Mouse (Mus musculus): ENCODE data around the gene Psmd14. TPM values are rescaled to one million over a fixed set of nuclear protein-coding genes. Genes with fewer than 3 reads are reported as not detected.

Gene Psmd14
- polyA plus RNA-seq, 1 experiment from 2014 or later = 120 TPM

DNA sequence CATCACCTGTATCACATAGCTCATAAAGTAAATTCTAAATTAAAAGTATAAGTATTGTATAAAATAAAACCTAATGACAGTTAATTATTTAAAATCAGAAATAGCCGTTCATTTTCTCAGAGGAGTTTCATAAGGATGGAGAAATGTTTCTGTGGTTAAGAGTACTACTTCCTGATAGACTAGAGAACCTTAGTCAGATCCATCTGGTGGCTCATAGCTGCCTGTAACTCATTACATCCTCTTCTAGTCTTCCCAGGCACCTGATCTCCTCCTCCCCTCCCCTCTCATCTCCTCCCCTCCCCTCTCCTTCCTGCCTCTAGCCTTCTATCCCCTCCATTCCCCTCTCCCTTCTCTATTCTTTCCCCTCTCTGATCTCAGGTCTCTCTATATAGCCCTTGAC is 29.9 kb upstream of the Psmd14 start:
- Histone ChIP-seq H3K27me3 (replicated peaks; ENCODE audit: control insufficient read depth, insufficient read depth, low read length) (no peaks in the 10 kb centered on the region), H3K9me3 (ENCODE audit: control insufficient read depth) (no peaks in the 10 kb centered on the region), H3K4me2 (replicated peaks; ENCODE audit: low read depth) (no peak overlapping the region), H3K4me3 (ENCODE audit: low read depth, low read length) (no peak overlapping the region), H3K36me3 (ENCODE audit: control insufficient read depth, insufficient read depth) (no peaks in the 10 kb centered on the region), H3K9ac (ENCODE audit: low read depth, low read length) (no peak overlapping the region), H3K27ac (ENCODE audit: low read depth, low read length) (no peak overlapping the region), H3K4me1 (replicated peaks; ENCODE audit: control insufficient read depth, insufficient read depth, low read length) (no peaks in the 10 kb centered on the region)
- ATAC-seq = no peak
- TF ChIP-seq CTCF (IDR thresholded peaks at IDR 0.05; ENCODE audit: low read depth) = no peak
- WGBS = 76% methylated on average over 1 of the region's 1 CpGs

GRCm38 (mm10) chr2:61686533-61686932 is 25.0 kb upstream of the Psmd14 start:
- Histone ChIP-seq H3K27ac (ENCODE audit: low read depth, low read length) (no peak overlapping the region), H3K27me3 (replicated peaks; ENCODE audit: control insufficient read depth, insufficient read depth, low read length) (no peaks in the 10 kb centered on the region), H3K4me1 (replicated peaks; ENCODE audit: control insufficient read depth, insufficient read depth, low read length) (no peaks in the 10 kb centered on the region), H3K9me3 (ENCODE audit: control insufficient read depth) (no peaks in the 10 kb centered on the region), H3K4me2 (replicated peaks; ENCODE audit: low read depth) (no peak overlapping the region), H3K4me3 (ENCODE audit: low read depth, low read length) (no peak overlapping the region), H3K36me3 (ENCODE audit: control insufficient read depth, insufficient read depth) (no peaks in the 10 kb centered on the region), H3K9ac (ENCODE audit: low read depth, low read length) (no peak overlapping the region)
- TF ChIP-seq CTCF (IDR thresholded peaks at IDR 0.05; ENCODE audit: low read depth) = no peak
- no peak for ATAC-seq
- 80% methylated on average over 1 of the region's 1 CpGs for WGBS

- 85% methylated on average over 3 of the region's 3 CpGs for WGBS
- Histone ChIP-seq H3K36me3 (ENCODE audit: control insufficient read depth, insufficient read depth) (no peaks in the 10 kb centered on the region), H3K9ac (ENCODE audit: low read depth, low read length) (no peak overlapping the region), H3K9me3 (ENCODE audit: control insufficient read depth) (no peaks in the 10 kb centered on the region), H3K27ac (ENCODE audit: low read depth, low read length) (no peak overlapping the region), H3K4me2 (replicated peaks; ENCODE audit: low read depth) (no peak overlapping the region), H3K27me3 (replicated peaks; ENCODE audit: control insufficient read depth, insufficient read depth, low read length) (no peaks in the 10 kb centered on the region), H3K4me1 (replicated peaks; ENCODE audit: control insufficient read depth, insufficient read depth, low read length) (no peaks in the 10 kb centered on the region), H3K4me3 (ENCODE audit: low read depth, low read length) (no peak overlapping the region)
- no peak for ATAC-seq
- TF ChIP-seq CTCF (IDR thresholded peaks at IDR 0.05; ENCODE audit: low read depth) = no peak
Measured at GRCm38 (mm10) chr2:61689086-61689485, 22.4 kb upstream of the Psmd14 start.

DNA sequence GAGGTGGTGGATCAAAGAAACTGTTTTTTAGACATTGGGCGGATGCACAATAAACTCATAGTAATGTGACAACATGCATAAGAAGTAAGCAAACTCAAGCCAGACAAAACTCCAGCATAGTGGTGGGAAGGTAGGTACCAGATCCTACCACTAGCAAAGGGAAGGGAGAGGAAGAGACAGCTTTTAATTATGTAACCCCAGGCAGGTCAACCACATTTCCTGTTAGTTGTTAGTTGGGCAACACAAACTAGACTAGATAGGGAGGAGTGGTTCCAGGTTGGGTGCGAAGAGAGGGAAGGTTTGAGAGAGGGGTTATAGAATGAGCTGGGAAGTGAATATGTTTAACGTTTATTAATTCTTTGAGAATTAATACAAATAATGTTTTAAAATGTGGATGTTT is 1.9 kb upstream of the Psmd14 start:
- no peak for TF ChIP-seq CTCF (IDR thresholded peaks at IDR 0.05; ENCODE audit: low read depth)
- Histone ChIP-seq H3K9me3 (ENCODE audit: control insufficient read depth) (no peaks in the 10 kb centered on the region), H3K4me1 (replicated peaks; ENCODE audit: control insufficient read depth, insufficient read depth, low read length) (0 out of 2 replicates have a peak, but pooled peaks cover 2% of the 10 kb centered on the region), H3K27me3 (replicated peaks; ENCODE audit: control insufficient read depth, insufficient read depth, low read length) (no peaks in the 10 kb centered on the region), H3K36me3 (ENCODE audit: control insufficient read depth, insufficient read depth) (no peaks in the 10 kb centered on the region), H3K9ac (ENCODE audit: low read depth, low read length) (no peak overlapping the region), H3K4me2 (replicated peaks; ENCODE audit: low read depth) (no peak overlapping the region), H3K4me3 (ENCODE audit: low read depth, low read length) (no peak overlapping the region), H3K27ac (ENCODE audit: low read depth, low read length) (no peak overlapping the region)
- no peak for ATAC-seq
- 92% methylated on average over 3 of the region's 3 CpGs for WGBS

DNA sequence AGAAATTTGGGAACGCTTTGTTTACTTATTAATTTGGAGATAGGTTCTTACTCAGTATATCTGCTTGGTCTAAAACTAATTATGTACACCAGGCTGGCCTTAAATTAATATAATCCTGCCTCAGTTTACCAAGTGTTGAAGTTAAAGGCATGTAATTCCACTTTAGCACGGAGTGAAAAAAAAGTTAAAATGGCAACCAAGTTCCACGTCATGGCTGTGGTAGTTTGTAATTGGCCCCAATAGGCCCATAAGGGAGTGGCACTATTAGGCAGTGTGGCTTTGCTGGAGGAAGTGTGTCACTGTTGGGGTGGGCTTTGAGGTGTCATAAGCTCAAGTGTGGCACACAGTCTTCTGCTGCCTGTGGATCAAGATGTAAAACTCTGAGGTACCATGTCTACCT is 1.0 kb downstream of the Psmd14 start:
- Histone ChIP-seq H3K9ac (ENCODE audit: low read depth, low read length) (peak overlapping the region; percentile 94; the same call in 1 of the 2 replicates), H3K27ac (ENCODE audit: low read depth, low read length) (no peak overlapping the region), H3K9me3 (ENCODE audit: control insufficient read depth) (no peaks in the 10 kb centered on the region), H3K4me2 (replicated peaks; ENCODE audit: low read depth) (peak overlapping the region; percentile 78), H3K4me3 (ENCODE audit: low read depth, low read length) (peak overlapping the region; percentile 95), H3K27me3 (replicated peaks; ENCODE audit: control insufficient read depth, insufficient read depth, low read length) (no peaks in the 10 kb centered on the region), H3K36me3 (ENCODE audit: control insufficient read depth, insufficient read depth) (no peaks in the 10 kb centered on the region), H3K4me1 (replicated peaks; ENCODE audit: control insufficient read depth, insufficient read depth, low read length) (0 out of 2 replicates have a peak, but pooled peaks cover 2% of the 10 kb centered on the region)
- no peak for ATAC-seq
- TF ChIP-seq CTCF (IDR thresholded peaks at IDR 0.05; ENCODE audit: low read depth) = no peak
- WGBS = 34% methylated on average over 3 of the region's 3 CpGs

- Histone ChIP-seq H3K27me3 (replicated peaks; ENCODE audit: control insufficient read depth, insufficient read depth, low read length) (no peaks in the 10 kb centered on the region), H3K27ac (ENCODE audit: low read depth, low read length) (no peak overlapping the region), H3K4me2 (replicated peaks; ENCODE audit: low read depth) (no peak overlapping the region), H3K4me3 (ENCODE audit: low read depth, low read length) (no peak overlapping the region), H3K4me1 (replicated peaks; ENCODE audit: control insufficient read depth, insufficient read depth, low read length) (no peaks in the 10 kb centered on the region), H3K9ac (ENCODE audit: low read depth, low read length) (no peak overlapping the region), H3K36me3 (ENCODE audit: control insufficient read depth, insufficient read depth) (0 out of 2 replicates have a peak, but pooled peaks cover 3% of the 10 kb centered on the region), H3K9me3 (ENCODE audit: control insufficient read depth) (no peaks in the 10 kb centered on the region)
- WGBS = 79% methylated on average over 4 of the region's 4 CpGs
- no peak for ATAC-seq
- no peak for TF ChIP-seq CTCF (IDR thresholded peaks at IDR 0.05; ENCODE audit: low read depth)
Measured at GRCm38 (mm10) chr2:61722401-61722982, 11.0 kb downstream of the Psmd14 start.
